Mouse (Mus musculus) ovary, postnatal 10 days (tissue): ENCODE measurements around the gene Mat2a.

Source experiments
- DNase-seq: peaks from one replicate; pipeline ENCODE4 v3.0.0; 2022; ENCODE audit warnings: low spot score

Mat2a gene

DNA sequence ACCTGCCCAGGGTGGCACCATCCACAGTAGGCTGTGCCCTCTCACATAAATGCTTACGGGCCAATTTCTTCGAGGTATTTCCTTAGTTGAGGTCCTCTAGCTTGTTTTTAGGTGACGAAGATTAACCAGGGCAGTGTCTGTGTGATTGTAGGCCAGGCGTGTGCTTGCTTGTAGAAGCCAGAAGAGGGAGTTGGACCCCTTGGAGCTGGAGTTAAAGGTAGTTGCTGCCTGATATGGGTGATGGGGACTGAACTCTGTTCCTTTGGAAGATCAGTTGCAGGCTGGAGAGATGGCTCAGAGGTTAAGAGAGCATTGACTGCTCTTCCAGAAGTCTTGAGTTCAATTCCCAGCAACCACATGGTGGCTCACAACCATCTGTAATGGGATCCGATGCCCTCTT is 24.2 kb downstream of the Mat2a start:
- no peak for DNase-seq

- DNase-seq: peak; percentile 84
Observed at GRCm38 (mm10) chr6:72414076-72414756, 25.1 kb downstream of the Mat2a start, which contains the start of gene Ggcx. Ggcx (plus strand) TSS chr6:72414308.

- DNase-seq: no peak
Observed at GRCm38 (mm10) chr6:72410518-72410917, 28.8 kb downstream of the Mat2a start.

DNA sequence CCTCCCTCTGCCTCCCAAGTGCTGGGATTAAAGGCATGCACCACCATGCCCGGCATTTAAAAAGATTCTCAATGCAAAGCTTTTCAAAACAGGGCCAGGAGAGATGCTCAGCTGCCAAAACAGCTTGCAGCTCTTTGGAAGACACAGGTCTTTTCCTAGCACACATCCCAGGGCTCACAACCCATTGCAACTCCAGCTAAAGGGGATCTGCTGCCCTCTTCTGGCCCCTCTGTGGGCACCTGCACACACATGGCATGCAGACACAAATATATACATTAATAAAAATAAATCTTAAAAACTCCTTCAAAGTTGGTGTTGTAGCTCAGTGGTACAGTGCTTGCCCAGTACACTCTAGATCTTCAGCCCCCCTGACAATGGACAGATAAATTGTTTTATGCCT is 29.4 kb downstream of the Mat2a start:
- DNase-seq: no peak

- no peak for DNase-seq
Observed at GRCm38 (mm10) chr6:72409567-72409966, 29.8 kb downstream of the Mat2a start.

GRCm38 (mm10) chr6:72407119-72407518 is 32.2 kb downstream of the Mat2a start:
- DNase-seq: peak; percentile 69

DNA sequence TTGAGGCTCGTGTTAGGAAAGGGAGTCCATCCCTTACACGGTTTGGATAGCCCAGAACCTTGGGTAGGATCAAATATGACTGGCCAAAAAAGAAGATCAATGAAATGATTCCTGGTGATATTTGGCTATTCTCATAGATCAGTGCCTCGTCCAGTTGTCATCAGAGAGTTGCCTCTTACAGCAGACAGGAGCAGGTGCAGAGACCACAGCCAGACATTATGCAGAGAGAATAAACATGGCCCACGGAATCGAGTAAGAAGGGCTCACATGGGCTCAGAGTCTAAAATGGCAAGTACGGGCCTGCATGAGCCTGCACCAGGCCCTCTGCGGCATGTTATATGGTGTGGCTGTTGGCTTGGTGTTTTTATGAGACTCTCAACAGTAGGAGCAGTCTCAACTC is 34.0 kb downstream of the Mat2a start:
- no peak for DNase-seq

GRCm38 (mm10) chr6:72401875-72402274 is 37.5 kb downstream of the Mat2a start:
- DNase-seq: peak; percentile 56

DNA sequence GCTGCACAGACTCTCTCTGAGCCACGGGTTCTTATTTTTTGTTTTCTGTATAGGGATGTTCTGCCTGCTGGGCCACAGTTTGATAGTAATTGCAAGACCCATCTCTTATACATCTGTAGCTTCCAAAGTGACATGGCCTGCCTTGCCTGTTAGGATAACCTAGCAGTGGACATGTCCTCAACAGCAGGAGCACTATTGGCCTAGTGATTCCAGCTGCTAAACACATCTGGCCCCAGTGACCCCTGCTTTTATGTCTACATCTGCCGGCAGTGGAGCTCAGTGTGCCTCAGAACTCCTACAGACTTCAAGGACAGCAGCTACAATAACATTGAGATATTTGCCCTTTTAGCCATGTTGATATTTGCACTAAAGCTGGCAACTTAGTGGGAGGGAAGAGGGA is 39.4 kb downstream of the Mat2a start:
- DNase-seq: no peak

DNA sequence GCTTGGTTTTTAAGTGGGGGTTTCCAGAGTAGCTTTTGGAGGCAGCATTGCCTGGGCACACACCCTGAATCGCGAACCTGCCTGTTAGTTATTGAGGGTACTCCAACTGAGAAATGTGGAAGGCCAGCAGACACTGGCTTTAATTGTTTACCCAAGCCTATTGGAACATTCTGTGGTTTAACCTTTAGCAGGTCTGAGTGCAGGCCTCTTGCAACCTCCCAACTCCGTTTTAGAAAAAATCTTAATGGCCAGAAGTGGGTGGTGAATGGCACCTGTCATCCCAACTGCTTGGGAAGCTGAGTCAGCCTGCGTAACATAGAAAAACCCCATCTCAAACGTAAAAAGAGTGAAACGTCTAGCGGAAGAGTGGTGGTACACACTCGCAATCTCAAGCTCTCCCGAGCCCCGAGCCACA is 42.5 kb downstream of the Mat2a start:
- no peak for DNase-seq

DNA sequence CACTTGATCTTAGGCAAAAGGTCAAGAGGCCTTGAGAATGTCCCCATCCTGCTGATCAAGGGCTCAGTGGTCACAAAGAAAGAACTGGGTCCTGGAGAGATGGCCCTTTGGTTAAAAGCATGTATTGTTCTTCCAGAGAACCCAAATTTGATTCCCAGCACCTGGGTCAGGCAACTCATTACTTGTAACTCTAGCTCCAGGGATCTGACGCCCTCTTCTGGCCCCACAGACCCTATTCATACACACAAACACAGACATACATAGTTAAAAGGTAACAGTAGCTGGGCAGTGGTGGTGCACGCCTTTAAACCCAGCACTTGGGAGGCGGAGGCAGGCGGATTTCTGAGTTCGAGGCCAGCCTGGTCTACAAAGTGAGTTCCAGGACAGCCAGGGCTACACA is 47.0 kb downstream of the Mat2a start:
- no peak for DNase-seq

- DNase-seq: peak; percentile 42
Observed at GRCm38 (mm10) chr6:72390795-72391521, 48.4 kb downstream of the Mat2a start.

DNA sequence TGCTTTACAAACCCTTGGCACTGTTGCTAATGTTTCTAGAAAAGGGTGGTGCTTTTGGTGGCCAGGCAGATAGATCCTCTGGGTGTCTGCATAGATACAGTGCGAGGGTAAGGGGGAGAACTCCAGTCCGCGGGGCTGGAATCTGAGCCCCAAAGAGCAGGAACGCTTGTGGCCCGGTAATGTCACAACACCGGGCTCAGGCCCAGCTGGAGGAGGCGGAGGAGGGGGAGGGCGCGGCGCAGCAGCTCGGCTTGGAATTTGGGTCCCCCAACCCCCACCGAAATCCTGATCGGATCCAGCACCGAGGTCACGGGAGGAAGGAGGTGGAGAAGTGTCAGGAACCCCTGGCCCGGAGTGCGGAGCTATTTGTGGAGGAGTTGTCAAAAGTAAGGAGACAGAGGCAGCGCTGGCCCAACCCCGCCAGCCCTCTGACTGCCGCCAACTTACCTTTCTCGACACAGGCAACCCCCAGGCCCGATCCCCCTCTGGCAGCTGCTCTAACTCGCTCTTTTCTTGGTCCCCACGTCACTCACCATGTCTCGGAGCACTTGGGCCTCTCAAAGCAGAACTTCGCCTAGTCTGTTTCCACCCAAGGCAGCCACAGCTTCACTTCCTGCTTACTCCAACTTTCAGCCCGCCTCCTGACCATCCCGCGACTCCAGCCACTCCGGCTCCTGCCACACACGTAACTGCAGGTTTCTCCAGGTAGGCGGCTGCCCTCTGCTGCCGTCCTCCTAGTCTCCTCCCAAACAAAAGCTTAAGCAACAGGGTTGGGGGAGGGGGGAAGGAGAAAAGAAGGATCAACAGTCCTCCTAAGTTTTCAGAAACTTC is 49.2 kb downstream of the Mat2a start, which contains the start of gene Vamp8:
Vamp8 (minus strand) TSS at position 763 of the 831 bp plus-strand sequence.
- peak; percentile 77 for DNase-seq

GRCm38 (mm10) chr6:72389471-72389940 is 49.9 kb downstream of the Mat2a start:
- peak; percentile 39 for DNase-seq

DNA sequence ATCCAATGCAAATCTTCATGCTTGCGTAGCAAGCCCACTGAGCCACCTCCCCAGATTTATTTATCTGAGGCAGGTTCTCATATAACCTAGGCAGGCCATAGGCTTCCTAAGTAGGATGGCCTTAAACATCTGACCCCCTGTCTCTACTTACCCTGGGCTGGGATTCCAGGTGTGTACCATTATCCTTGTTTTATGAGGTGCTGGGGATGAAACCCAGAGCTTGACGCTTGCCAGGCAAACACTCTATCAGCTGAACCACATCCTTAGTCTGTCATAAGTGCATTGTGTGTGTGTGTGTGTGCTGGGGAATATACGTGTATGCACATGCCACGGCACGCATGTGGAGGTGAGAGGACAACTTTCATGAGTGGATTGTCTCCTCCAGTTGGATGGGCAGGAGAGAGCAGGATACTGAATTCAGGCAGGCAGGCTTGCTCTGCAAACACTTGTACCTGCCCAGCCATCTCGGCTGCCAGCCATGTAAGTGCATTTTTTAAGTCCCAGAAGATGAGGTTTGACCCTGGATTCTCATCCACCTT is 50.5 kb downstream of the Mat2a start:
- no peak for DNase-seq

GRCm38 (mm10) chr6:72388266-72388665 is 51.1 kb downstream of the Mat2a start:
- DNase-seq: no peak

DNA sequence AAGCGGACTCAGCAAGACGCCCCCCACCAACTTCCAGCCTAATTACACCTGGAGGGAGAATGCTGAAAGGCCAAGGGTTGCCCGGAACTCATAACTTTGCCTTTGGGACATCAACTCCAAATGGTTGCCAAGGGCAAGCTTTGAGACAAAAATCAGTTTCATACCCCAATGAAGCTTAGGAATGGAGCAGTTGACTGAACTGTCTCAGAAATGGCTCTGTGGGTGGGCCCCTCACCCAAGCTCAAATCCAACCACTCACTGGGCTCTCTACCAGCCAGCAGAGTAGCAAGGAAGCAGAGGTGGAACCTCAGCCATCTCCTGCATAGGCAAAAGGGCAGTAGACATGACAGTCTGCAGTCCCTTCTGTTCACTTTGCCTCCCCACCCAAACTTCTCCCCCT is 51.5 kb downstream of the Mat2a start:
- no peak for DNase-seq

DNA sequence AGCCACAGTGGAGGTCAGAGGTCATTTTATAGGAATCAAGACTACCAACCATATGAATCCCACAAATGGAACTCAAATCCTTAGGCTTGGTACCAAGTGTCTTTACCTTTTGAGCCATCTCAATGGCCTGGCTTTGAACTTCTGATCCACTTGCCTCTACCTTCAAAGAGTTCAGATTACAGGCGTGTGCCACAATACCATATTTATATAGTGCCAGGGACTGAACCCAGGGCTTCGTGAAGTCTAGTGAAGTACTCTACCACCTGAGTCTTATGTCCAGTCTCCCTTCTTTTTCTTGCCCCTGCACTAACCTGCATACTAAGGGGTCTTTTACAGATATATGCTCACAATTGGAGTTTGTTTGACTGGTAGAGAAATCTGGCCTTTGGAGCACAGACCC is 52.8 kb downstream of the Mat2a start:
- DNase-seq: no peak

DNA sequence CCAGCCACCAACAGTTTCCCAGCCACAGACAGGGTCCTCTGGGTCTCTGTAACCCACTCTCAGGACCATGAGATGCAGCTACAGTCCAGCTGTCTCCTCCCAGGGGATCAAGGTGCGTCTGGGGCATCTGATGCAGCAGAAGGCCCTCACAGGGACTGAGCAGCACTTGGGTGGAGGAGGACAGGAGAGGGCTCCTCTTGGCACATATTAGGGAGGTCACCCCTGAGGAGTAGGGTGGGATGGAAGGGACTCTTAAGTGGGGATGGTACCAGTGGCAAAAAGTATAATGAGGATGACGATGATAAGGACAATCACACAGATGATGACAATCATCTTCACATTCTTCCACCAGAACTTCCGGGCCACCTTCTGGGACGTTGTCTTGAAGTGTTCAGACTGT is 54.1 kb downstream of the Mat2a start:
- DNase-seq: no peak

- DNase-seq: no peak
Observed at GRCm38 (mm10) chr6:72383952-72384351, 55.4 kb downstream of the Mat2a start.

GRCm38 (mm10) chr6:72383142-72383820 is 56.1 kb downstream of the Mat2a start:
- DNase-seq: no peak
